Mouse (Mus musculus) hindbrain, embryonic 14.5 days (tissue): ENCODE data around the gene Scg5. TPM values are rescaled to one million over a fixed set of nuclear protein-coding genes. Genes with fewer than 3 reads are reported as not detected.

ENCODE experiments used
- ATAC-seq: fragments of 200-750 bp; cut with Nextera tagmentation; 2 replicates; pipeline ENCODE4 v1.8.0; 2017; ENCODE audit warnings: moderate number of reproducible peaks, mild to moderate bottlenecking, moderate TSS enrichment, moderate library complexity; ENCODE audit not compliant: low FRiP score
- DNase-seq: peaks from one replicate; pipeline ENCODE4 v3.0.0-alpha.2; 2015; ENCODE audit warnings: low spot score
- H3K27ac ChIP-seq: fragments of 300-500 bp; sonication (generic); 2 replicates; pipeline ENCODE4 v1.5.1; 2014; ENCODE audit warnings: mild to moderate bottlenecking, moderate library complexity
- H3K27me3 ChIP-seq: fragments of 300-500 bp; sonication (generic); 2 replicates; pipeline ENCODE4 v1.6.1; 2014; ENCODE audit warnings: mild to moderate bottlenecking, low read length, mixed read lengths; ENCODE audit not compliant: control insufficient read depth, insufficient read depth
- H3K36me3 ChIP-seq: fragments of 300-500 bp; sonication (generic); replicated peaks from 2 replicates; pipeline ENCODE4 v1.6.1; 2014; ENCODE audit not compliant: control insufficient read depth, insufficient read depth
- H3K4me1 ChIP-seq: fragments of 300-500 bp; sonication (generic); replicated peaks from 2 replicates; pipeline ENCODE4 v1.6.1; 2014; ENCODE audit warnings: antibody characterized with exemption, low read length, mixed read lengths; ENCODE audit not compliant: control insufficient read depth, insufficient read depth
- H3K4me2 ChIP-seq: fragments of 300-500 bp; sonication (generic); replicated peaks from 2 replicates; pipeline ENCODE4 v1.6.1; 2014; ENCODE audit warnings: mild to moderate bottlenecking, moderate library complexity
- H3K4me3 ChIP-seq: fragments of 300-500 bp; sonication (generic); replicated peaks from 2 replicates; pipeline ENCODE4 v1.5.1; 2014; ENCODE audit warnings: mild to moderate bottlenecking, low read length
- H3K9ac ChIP-seq: fragments of 300-500 bp; sonication (generic); 2 replicates; pipeline ENCODE4 v1.6.1; 2014
- H3K9me3 ChIP-seq: fragments of 300-500 bp; sonication (generic); 2 replicates; pipeline ENCODE4 v1.6.1; 2016; ENCODE audit warnings: low read length; ENCODE audit not compliant: control insufficient read depth
- WGBS: fragments of 180-500 bp; shearing (Covaris S2); extraction: QIAGEN DNeasy Blood & Tissue Kit; methylation state at CpG from one replicate; pipeline ENCODE4 v1.1.7; 2014; 5-methylcytosine and 5-hydroxymethylcytosine counted together
- polyA plus RNA-seq: library from polyadenylated mRNA; unstranded; fragments of >200 nt; fragmentation: Nextera tagmentation; extraction: Ambion mirVana; gene quantifications from 2 replicates; pipeline ENCODE4 v1.2.1, GENCODE M21; 2014

The Scg5 gene
- polyA plus RNA-seq, 1 experiment from 2014 or later = 244 TPM

DNA sequence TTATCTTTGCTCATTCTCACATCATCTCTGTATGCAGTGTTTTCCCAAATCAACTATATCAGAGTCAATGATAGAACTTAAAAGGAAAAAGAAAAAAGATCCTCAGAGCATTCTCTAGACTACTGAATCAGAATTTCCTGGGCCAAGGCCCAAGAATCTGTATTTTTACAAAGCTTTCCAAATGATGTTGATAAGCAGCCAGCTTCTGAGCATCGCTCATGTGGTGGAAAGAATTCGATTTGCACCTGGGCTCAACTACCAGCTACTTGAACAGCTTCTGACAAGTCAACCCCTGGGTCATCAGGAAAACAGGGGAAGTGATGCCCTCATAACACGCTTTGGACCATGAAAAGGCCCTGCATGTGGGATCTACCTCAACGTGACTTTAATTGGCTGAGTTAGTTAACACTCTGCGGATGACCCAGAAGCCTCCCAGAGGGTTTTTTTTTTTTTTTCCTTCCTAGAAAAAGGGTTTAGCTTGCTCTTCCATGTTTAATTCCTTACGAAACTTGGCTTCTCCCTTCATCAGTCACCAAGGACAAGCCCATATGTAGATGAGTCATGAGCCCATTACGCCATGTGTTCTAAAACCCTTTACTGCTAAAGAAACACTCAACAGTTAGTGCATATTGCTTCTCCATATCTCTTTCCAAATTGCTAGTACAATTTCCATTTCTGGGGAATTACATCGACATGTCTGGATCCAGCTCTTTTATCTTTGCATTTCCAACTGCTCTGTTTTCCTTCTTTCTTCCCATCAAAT, 60.2 kb downstream of the Scg5 start:
- H3K4me3 ChIP-seq = no peak overlapping the region
- 92% methylated on average over 8 of the region's 8 CpGs for WGBS
- H3K27ac ChIP-seq = no peak overlapping the region
- H3K27me3 ChIP-seq = no peaks in the 10 kb centered on the region
- DNase-seq (no peak), ATAC-seq (no peak)
- no peak overlapping the region for H3K4me2 ChIP-seq
- no peaks in the 10 kb centered on the region for H3K9me3 ChIP-seq
- H3K4me1 ChIP-seq = no peaks in the 10 kb centered on the region
- no peak overlapping the region for H3K9ac ChIP-seq
- H3K36me3 ChIP-seq = 0 out of 2 replicates have a peak, but pooled peaks cover 5% of the 10 kb centered on the region

DNA sequence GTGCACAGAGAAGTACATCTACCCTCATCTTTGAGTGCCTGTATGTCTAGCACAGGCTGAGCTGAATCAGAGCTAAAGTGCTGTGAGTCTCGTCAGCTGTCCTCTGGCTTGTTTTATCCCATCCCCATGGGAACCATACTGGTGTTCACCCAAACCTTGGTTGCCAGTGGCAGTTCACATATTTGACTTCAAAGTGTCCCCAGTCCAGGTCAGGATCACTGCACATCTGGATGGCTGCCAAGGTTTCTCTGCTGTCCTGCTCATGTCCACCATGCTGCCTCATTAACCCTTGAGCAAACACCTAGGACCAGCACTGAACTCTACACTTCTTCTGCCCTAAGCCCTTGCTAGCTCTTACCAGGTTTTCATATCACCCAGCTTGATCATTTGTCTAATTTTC, 63.0 kb downstream of the Scg5 start:
- ATAC-seq (no peak), DNase-seq (no peak)
- Histone ChIP-seq H3K36me3 (0 out of 2 replicates have a peak, but pooled peaks cover 5% of the 10 kb centered on the region), H3K27me3 (no peaks in the 10 kb centered on the region), H3K4me3 (no peak overlapping the region), H3K9me3 (no peaks in the 10 kb centered on the region), H3K4me1 (no peaks in the 10 kb centered on the region), H3K9ac (no peak overlapping the region), H3K27ac (no peak overlapping the region), H3K4me2 (no peak overlapping the region)
- WGBS = 64% methylated on average over 1 of the region's 1 CpGs

DNA sequence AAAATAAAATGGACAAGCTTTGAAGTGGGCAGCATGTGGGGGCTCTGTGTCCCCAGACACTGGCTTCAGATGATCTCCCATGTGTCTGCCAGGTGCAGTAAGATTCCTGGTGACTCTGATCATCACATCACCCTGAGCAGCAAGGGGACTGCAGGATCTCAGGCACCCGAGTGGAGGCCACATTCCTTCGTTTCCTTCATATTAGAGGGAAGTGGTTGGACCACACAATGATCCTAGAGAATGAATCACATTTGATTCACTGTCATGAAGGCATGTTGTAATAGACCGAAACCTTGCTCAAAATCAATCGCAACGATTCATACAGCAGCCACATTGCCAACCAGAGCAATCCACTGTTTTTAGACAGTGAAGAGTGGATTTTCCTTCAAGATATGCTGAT, 64.0 kb downstream of the Scg5 start:
- ATAC-seq (no peak), DNase-seq (no peak)
- WGBS = 87% methylated on average over 5 of the region's 5 CpGs

GRCm38 (mm10) chr2:113758311-113759161, 70.4 kb downstream of the Scg5 start, which contains the start of gene Grem1:
TSS of gene Grem1 (minus strand) at chr2:113758646.
- WGBS = under 1% methylated on average over 60 of the region's 64 CpGs
- peak; percentile 55 for DNase-seq
- Histone ChIP-seq H3K36me3 (no peaks in the 10 kb centered on the region), H3K4me3 (peak within 1 kb of the TSS; percentile 63), H3K27ac (peak within 1 kb of the TSS; percentile 20; the same call in 1 of the 2 replicates), H3K9me3 (no peaks in the 10 kb centered on the region), H3K9ac (peak within 1 kb of the TSS; percentile 71), H3K27me3 (peaks cover 36% of the 10 kb centered on the region), H3K4me2 (peak within 1 kb of the TSS; percentile 88), H3K4me1 (peaks cover 18% of the 10 kb centered on the region)
- ATAC-seq = peak; percentile 75

More for the DNA sequence above, 64.0 kb downstream of the Scg5 start:
- no peak overlapping the region for H3K9ac ChIP-seq
- H3K9me3 ChIP-seq = no peaks in the 10 kb centered on the region
- H3K4me2 ChIP-seq = no peak overlapping the region
- no peak overlapping the region for H3K27ac ChIP-seq
- H3K36me3 ChIP-seq = 0 out of 2 replicates have a peak, but pooled peaks cover 5% of the 10 kb centered on the region
- peaks cover 3% of the 10 kb centered on the region; the same call in 1 of the 2 replicates for H3K27me3 ChIP-seq
- no peak overlapping the region for H3K4me3 ChIP-seq
- H3K4me1 ChIP-seq = no peaks in the 10 kb centered on the region

DNA sequence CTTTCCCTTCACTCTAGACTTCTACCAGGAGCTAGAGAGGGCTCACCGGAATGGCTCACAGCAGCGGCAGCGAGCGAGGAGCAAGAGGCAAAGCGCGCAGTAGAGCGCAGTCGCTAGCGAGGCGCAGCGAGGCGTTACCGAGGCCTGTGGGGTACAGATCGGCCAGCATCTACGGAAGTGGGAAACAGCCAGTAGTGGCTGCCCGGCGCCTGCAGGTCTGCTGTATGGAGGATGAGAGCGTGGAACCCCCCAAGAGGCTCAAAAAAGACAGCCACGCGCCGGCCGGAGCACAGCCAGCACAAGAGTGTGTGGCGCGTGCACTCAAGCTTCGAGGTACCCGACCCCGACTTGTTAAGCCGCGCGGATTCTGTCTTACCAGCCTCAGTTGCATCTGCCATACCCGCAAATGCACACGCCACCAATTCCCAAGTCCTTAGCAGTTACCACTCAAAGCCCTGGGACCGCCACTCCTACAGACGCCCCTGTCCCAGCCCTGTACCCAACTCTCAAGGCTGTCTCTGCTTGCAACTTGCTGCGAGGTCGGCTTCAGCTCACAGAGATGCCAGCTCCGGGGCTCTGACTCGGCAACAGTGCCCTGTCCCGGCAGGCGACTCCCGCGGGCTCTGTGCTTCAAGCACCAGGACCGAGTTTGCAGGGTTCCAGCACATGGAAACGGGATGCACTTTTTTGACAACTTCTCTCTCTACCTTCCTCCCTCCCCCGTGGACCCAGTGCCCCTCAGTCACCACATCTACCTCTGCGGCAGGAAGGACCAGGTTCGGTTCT, 71.2 kb downstream of the Scg5 start:
- peaks cover 36% of the 10 kb centered on the region for H3K27me3 ChIP-seq

DNA sequence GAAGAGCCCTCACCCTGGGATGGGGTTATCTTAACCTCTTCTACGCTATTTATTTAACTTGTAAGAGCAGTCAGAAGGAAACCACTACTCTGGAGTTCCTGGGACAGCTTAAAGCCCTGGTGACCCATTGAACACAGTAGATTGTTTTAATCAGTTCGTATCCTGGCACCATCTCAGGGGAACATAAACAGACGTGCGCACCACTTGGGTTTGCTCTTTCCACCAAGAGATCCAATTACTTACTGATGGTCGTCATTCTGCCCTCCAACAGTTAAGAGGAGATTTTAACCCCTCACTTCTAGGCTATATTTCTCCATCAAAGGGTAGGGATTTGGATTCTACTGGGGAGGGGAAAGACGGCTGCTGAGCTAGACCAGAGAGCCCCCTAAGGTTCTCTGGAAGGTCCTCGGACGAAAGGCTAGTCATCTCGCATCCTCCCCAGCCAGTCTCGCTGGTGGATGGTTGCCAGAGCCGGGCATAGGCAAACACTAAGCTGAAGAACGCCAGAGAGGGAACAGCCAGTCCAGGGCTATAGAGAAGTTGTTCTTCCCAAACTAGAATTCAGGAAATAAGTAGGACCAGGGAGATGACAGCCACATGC, 71.9 kb downstream of the Scg5 start:
- Histone ChIP-seq H3K4me1 (peaks cover 18% of the 10 kb centered on the region), H3K27ac (no peak overlapping the region), H3K4me2 (peak overlapping the region; percentile 88), H3K9ac (peak overlapping the region; percentile 71), H3K36me3 (no peaks in the 10 kb centered on the region), H3K9me3 (no peaks in the 10 kb centered on the region), H3K4me3 (peak overlapping the region; percentile 63), H3K27me3 (peaks cover 36% of the 10 kb centered on the region)
- ATAC-seq (no peak), DNase-seq (no peak)
- WGBS = 2% methylated on average over 12 of the region's 12 CpGs

More for the DNA sequence above, 71.2 kb downstream of the Scg5 start:
- DNase-seq = peak; percentile 66
- WGBS = under 1% methylated on average over 47 of the region's 47 CpGs
- Histone ChIP-seq H3K27ac (no peak overlapping the region), H3K4me3 (peak overlapping the region; percentile 63), H3K9ac (peak overlapping the region; percentile 71), H3K9me3 (no peaks in the 10 kb centered on the region), H3K4me2 (peak overlapping the region; percentile 88), H3K36me3 (no peaks in the 10 kb centered on the region), H3K4me1 (peaks cover 18% of the 10 kb centered on the region)
- ATAC-seq = peak; percentile 46

- no peak overlapping the region for H3K27ac ChIP-seq
- no peak overlapping the region for H3K9ac ChIP-seq
- no peak overlapping the region for H3K4me2 ChIP-seq
- 80% methylated on average over 12 of the region's 12 CpGs for WGBS
- H3K4me1 ChIP-seq = no peaks in the 10 kb centered on the region
- no peaks in the 10 kb centered on the region for H3K9me3 ChIP-seq
- DNase-seq = no peak
- H3K27me3 ChIP-seq = no peaks in the 10 kb centered on the region
- no peak for ATAC-seq
- H3K4me3 ChIP-seq = no peak overlapping the region
- H3K36me3 ChIP-seq = no peaks in the 10 kb centered on the region
These were observed 79.2 kb downstream of the Scg5 start for GRCm38 (mm10) chr2:113749721-113750120.

DNA sequence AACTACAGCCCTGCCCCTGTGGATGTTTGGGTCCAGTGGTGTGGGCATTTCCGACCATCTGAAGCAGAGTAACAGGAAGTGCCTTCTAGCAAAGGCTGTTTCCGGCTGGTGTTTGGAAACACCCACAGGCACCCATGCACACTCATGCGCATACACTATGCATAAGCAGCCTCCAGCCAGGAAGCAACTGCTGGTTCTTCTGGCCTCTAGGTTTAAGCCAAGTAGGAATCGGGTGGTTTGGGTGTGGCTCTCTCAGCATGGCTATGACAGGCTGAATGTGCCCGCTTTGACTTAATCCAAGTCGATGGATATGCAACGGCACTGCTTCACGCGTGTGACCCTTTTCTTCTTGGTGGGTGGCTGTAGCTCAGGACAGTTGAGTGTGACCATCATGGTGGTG, 79.6 kb downstream of the Scg5 start:
- 93% methylated on average over 9 of the region's 9 CpGs for WGBS
- Histone ChIP-seq H3K9me3 (no peaks in the 10 kb centered on the region), H3K27me3 (no peaks in the 10 kb centered on the region), H3K9ac (no peak overlapping the region), H3K27ac (no peak overlapping the region), H3K4me3 (no peak overlapping the region), H3K4me2 (no peak overlapping the region), H3K36me3 (no peaks in the 10 kb centered on the region), H3K4me1 (no peaks in the 10 kb centered on the region)
- DNase-seq (no peak), ATAC-seq (no peak)
